Mouse (Mus musculus) skeletal muscle tissue, adult 2 months (tissue): Measurements from ENCODE around the gene Ctnna3.

Experiments
- DNase-seq: peaks from one replicate; pipeline ENCODE4 v3.0.0-alpha.2; 2012; ENCODE audit warnings: low read depth, low spot score

Ctnna3 gene

DNA sequence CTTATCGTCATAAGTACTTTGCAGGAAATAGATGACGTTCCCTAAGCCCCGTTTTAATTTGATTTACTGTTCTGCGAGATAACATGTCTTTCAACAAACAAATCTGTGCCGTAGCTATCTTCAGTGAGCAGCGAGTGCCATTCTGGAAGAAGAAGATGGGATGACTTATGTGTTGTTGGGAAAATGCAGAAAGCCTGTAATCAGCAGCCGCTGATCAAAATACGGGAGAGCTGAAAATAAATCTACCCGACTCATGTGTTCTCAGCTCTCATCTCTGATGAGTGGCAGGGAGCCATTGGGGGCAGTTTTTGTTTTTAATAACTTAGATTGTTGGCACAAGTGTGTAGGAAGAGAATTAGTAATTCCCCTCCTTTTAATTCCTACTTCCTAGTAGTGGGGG, 633.8 kb downstream of the Ctnna3 start:
- DNase-seq: no peak

DNA sequence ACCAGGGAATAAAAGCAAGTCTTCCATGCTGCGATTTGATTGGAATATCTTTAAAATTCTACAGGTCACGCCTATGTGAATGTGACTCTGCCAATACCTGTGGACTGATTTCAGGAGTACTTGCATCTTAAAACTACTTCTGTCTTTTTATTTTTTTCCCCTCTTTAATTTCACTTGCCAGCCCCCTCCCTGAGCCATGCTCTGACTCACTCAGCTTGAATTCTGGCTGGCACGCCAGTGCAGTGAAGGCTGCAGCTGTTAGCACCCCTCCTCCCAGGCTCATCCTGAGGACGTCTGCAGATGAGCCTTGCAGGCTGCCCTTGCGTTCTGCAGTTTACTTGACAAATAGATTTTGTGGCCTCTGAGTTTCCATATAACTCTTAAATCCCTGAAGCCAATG, 646.0 kb downstream of the Ctnna3 start:
- DNase-seq: peak; percentile 56

DNA sequence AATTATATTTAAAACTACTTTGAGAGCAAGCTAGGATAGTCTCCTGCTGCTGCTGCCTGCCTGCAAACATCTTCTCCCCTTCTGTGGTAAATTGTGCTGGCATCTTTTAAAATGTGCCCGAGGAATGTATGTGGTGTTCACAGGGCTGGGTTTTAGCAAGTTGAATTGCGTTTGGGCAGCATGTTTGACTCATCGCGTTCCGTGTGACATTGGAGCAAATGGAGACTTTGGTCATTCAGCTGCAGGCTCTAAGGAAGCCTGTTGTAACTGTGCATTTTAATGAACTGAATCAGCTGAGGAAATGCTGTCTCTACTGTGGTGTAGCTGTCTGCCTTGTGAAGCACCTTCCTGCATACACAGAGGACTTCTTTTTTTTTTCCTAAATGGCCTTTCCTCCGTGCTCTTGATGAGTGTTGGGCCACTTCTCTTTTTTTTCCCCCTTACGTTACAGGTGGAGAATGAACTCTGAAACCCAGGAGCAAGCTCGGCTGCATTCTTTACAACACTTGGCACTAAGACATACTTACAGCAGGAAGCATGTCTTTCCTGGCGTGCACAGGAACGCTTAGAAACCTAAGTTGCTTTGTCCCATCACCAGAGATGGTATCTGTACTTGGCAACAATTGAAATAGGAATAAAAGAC, 646.6 kb downstream of the Ctnna3 start:
- DNase-seq: no peak

DNA sequence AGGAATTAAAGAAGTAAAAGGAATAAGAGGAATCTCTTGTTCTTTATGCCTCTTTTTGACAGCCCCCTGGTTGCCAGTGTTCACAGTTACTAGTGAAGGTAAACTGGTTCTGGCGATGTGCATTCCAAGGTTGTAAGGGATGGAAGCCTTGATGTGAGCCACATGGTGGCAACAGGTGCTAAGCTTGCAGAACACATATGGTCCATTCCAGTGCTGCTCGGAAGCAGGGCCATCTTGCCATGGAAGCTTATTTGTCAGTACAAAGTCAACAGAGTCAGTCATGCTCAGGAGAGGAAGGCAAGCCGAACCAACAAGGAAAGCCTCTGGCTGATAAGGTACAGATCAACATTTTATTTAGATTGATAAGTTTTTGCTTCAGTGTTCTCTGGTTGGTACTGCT, 652.4 kb downstream of the Ctnna3 start:
- DNase-seq: no peak

DNA sequence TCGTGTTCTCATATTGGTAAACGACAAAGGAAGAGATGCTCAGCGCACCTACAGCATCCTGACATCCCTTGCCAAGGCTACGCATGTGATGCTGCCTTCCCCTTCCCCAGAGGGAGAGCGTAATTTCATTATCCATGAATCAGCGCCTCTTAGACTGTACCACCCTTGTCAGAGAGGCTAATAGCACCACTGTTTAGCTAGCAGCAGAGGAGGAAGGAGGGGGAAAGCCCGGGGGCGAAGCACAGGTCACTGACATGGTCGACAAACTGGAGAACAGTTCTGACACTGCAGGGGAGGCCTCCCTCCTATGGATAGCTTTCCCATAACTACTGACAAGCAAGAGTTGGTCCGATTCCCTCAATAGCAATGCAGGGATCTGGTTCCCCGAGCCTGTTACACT, 653.9 kb downstream of the Ctnna3 start:
- DNase-seq: no peak

DNA sequence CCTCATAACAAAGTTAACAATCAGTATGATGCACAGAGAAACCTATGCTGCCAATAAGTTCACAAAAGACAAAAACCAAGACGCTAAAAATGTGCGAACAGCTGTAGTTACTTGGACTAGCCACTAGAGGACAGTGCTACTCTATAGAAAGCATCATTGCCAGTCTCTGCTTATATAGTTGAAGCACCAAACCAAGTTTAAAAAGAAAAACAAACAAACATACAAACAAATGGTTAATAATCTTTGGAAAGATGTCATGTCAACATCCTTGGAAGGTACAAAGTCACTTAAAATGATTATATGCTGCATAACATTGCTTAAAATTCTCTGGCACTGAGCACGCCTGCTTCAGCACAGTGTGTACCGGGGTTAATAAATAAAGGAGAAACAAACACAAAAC, 654.6 kb downstream of the Ctnna3 start:
- DNase-seq: no peak

DNA sequence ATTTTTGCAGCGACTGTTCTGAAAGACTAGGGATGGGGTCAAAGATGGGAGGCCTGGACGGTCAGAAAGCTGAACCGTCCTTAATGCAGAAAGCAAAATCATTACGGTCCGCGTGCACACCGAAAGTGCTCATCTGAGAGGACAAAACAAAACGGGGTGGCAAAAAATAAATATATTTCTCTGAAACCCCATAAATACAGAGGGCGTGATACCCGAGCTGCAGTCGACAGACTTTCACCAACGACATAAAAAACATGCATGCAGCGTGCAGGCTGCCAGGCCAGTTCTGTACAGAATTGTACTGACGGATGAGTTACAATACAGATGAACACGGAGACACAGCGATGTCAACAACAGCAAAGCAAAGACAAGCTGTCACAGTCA, 656.3 kb downstream of the Ctnna3 start:
- no peak for DNase-seq

DNA sequence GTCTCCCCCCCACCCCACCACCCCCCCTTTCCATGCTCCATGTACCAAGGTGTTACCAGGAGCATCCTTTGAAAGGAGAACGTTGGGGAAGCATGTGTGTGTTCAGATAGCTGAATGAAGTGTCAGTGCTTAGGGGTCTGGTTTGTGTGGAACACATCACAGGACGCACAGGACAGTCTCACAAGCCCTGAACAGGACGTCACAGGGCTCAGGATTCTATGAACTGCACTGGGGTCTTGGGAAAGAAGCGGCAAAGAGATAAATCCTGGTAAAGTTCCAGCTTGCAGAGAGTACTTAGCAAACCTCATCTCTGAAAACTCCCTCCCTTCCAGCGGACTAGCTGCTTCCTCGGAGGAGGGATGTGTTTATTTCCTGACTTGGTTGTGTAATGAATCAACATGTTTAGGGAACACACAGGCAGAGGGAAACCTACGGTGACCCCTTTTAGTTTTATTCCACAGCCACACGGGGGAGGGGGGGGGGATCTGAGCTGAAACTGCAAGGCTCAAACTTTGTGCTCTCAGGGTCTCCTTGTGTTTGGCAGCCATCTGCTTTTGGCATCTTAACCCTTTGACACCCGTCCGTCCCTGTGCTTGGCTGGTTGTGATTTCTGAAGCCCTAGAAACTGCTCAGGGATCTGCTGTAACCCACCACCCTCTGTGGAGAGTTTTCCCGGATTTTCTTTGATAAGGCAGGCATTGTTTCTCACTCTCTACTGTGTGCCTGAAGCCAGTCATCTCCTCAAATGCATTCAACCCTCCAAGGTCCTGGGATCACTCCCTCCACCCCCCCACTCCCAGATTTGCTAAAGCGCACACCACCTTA, 656.9 kb downstream of the Ctnna3 start:
- DNase-seq: no peak

DNA sequence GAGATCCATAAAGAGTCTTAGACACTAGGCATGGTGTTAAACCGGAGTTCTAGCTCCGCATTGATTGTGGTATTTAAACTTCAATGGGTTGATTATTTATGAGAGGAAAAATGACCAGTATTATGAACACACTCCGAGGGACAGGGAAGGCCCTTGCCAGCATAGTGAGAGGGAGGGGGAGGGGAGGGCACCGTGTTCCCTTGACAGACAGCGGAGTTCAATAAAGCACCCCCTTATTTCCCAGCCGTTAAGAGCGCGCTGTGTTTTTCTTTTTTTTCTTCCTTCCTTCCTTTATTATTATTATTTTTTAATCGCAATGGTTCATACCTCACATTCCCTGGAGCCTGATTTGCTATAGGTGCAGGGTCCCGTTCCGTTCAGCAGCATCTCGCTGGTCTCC, 657.6 kb downstream of the Ctnna3 start:
- DNase-seq: no peak

DNA sequence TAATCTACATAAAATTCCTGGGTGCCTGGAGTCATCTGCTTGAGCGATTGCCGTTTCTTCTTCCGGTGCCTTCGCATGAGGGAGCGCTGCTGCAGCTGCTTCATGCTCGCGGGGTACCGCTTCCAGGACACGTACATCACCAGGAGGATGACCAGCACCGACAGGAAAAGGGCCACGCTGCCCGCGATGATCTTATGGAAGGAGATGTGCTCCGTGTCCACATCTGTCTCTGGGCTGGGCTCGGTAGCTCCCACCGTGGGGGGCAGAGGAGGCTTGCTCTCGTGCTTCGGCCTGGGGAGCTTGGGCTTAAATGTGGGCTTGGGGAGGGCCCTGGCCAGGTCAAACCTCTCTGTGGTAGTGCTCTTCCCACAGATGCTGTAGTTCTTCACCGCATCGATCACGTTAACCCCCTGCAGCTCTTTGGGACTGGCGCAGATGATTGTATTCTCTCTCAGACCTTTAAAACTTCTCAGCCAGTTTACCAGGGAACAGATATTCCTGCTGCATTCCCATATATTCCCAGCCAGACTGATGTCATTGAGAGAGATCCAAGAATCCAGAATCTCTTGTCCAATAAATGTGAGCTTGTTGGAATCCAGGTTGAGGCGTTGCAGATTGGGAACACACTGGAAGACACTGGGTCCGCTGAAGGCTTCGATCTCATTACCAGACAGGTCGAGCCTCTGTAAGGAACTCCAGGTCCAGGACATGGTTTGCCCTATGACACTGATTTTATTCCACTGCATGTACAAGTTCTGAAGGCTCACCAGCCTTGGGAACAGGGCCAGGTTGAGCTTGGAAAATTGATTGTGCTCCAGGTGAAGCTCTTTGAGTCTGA, 658.3 kb downstream of the Ctnna3 start:
- DNase-seq: no peak

DNA sequence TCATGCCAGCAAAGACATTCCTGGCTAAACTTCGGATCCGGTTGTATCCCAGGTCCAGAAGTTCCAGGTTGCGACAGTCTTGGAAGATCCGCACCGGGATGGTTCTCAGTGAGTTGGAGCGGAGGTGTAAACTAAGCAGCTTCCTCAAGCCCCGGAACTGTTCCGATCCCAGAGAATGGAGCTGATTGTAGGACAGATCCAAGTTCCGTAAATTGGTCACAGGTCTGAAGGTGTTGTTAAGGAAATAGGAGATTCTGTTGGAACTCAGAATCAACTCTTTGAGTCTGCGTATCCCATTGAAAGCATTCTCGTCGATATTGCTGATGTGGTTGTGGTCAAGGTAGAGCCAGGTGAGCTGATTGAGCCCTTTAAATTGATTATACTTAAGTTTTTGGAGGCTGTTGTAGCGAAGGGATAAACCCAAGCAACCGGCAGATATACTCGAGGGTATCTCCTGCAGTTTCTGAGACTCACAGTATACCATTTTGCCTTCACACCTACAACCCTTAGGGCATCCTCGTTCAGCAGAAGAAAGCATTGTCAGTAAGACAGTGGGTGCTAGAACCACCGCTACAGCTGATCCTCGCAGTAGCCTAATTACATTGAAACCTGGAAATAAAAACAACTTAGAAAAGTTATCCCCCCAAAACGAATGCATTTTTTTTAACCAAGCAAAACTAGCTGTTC, 659.0 kb downstream of the Ctnna3 start:
- DNase-seq: no peak

DNA sequence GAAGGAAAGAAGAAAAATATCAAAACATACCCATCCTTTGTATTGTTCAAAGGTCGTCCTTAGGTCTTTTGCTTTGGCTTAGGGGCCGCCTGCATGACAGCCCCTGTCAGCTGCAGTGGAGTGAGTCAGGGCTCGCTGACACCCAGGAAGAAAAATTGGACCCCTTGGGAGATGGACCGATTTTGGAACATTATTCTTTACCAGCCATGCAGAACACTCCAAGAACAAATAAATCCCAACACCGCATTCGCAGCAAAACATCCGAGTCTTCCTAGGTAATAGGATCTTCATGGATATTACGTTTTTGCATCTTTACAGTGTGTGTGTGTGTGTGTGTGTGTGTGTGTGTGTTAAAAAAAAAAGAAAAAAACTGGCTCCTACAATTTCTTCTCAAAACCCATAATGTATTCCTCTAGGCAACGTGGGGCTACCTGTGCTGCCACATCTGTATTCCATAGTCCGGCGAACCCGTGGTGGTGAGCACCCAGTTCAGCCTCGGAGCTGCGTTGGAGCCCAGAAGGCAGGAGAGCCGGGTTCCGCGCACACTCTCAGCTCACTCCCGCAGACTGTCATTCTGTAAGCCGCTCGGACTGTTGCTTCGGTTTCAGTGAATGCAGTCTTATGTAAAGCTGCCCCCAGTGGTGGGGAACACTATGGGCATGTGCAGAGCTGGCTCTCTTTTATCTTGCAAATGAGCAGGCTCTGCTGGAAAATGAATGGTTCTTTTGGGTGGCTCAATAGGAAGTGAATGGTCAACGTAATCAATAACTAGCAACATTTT, 660.0 kb downstream of the Ctnna3 start, which contains the start of gene Lrrtm3:
Gene Lrrtm3, minus strand, starts transcription at position 598 of the 781 bp plus-strand sequence.
- no peak for DNase-seq

DNA sequence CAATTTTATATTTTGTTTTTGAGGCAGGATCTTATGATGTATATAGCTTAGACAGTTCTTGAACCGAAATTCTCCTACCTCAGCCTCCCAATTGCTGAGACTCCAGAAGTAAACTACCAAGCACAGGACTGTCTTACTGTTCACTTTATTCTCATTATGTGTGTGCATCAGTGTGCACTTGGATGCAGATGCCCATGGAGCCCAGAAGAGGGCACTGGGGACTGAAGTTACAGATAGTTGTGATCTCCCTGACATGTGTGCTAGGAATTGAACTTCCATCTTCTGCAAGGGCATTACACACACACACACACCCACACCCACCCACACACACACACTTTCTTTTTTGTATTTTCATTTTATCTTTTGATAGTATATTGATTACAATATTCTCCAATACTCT, 666.6 kb downstream of the Ctnna3 start:
- no peak for DNase-seq

DNA sequence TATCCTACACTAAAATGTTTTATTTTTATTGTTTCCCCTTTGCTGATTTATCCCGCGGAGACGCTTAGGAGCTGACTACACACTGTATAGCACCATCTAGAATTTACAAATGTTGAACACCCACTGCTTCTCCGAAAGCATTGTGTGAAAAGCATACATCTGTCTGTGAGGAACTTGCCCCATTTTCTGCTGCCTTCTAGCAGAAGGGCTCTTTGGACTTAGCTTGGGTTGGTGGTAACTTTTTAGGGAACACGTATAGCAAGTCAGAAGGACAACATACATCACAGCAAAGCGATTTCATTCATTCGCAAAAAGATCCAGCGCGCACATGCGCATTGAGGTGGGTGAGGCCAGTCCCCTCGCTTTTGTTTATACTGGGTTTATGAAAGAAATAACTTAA, 685.3 kb downstream of the Ctnna3 start:
- no peak for DNase-seq

DNA sequence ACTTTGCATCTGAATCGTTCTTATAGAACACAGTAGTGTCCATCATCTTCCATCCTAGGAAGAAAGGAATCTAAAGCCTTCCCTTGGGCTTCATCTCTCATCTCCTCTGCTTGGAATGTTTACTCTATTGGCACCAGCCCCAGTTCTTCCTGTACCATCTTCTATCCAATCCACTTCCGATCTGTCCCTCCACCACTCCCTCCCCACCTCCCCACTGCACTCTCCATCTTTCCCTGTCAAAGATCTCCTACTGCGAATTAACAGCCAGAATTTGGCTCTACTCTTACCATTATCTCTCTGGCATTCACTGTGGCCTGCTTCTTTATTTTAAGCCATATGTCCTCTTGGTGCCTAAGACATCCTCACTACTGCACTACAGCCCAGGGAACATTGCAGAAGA, 688.9 kb downstream of the Ctnna3 start:
- no peak for DNase-seq

DNA sequence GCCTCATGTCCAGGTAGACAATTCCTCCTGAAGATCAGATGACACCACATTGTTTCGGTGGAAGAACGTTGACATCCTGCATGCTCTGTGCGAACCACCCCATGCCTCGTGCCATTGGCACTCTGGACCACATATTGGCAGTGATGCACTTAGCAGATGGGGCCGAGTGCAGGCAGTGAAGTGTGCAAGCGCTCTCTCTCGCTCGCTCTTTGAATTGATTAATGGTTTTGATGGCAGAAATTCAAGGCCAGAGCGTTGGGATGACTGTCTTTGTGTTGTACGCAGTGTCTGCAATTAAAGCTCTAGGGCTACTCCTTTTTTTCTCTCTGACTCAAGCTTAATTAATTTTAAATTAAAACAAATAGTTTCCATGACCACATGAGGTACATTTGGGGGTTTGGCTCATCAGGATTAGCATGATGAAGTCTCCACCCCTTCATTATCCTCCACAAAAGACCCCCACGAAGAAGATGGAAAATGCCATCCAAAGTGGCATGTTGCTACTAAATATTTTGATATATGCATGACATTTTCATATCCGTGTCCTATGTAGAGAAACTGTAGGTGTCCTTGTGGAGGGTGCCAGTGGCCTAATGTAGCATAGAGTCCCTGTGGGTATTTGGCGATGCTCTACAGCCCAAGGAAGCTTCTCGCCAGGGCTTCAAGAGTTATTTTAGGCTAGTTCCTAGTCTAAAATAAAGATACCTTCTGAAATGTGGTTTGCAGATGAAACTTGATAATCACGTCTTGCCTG, 700.7 kb downstream of the Ctnna3 start:
- DNase-seq: no peak

DNA sequence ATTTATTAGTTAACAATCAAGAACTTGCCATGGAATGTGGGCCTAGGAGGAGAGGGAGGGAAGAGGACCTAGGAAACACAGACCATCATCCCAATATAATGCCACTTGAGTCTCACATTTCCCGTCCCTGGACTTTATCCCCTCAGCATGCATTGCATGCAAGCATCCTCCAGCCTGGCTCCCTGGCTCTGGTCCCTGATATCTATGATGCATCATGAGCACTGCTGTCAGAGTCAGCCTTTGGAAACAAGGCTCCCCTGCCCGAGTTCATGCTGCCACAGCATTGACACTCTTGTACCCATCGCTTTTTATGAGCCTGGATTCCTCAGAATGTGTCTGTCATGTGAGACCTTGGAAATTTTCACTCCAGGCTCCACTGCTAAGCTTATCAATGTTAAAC, 703.6 kb downstream of the Ctnna3 start:
- DNase-seq: no peak

DNA sequence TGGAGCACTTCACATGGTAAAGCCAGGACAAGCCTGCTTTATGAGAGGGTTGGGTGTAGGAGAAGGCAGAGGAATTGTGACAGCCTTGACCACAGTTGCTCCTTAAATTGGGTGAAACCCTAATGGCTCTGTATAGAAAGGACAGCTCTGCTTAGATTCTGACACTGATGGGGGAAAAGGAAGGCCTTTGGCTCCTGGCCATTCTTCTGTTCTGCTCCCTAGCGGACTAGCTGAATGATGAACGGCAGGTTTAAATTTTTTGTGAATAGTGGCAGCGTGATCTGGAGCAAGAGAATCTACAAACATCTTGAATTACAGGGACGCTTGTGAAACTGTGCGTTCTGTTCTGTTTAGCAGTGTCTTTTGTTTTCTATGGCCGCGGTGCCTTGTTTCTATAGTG, 705.6 kb downstream of the Ctnna3 start:
- no peak for DNase-seq

DNA sequence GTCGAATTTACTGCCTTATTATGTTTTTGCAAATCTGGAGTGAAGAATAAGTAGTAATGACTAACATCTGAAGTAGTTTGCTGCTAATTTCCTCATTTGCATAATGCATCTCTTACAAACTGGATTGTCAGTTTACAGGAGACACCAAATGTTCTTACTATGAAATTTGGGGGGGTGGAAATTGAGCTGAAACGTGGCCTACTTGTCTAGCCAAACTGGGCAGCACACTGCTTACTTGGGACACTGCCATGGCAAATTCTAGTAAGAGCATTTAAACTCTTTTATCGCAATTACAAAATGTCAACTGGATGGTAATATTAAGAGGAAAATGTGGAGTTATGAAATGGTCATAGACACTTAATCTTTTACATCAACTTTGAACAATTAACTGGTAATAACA, 716.6 kb downstream of the Ctnna3 start:
- DNase-seq: no peak

DNA sequence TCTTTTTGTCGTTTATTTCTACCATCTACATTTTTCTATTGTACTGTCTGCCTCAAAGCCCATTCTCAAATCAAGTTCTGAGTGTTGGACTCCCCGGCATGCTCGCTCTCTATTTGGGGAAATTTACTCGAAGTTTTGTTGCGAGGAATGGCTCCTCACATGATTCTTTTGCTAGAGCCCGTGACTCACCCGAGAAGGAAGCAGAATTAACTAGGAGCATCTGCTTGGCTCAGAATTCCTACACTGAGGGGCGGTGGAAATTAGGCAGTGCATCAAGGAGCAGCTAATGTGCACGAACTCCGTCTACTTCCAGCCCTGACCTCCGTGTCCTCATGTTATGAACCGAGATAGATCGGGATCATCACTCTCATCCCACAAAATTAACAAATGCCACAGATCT, 751.8 kb downstream of the Ctnna3 start:
- no peak for DNase-seq
